Mouse (Mus musculus) E14TG2a.4 (cell line): ENCODE results near the gene Prkcb.

Experiments used
- H3K27me3 ChIP-seq: 2 replicates; pipeline ENCODE4 v1.6.1; 2014; ENCODE audit warnings: low read length, control low read depth; ENCODE audit not compliant: insufficient read depth
- H3K36me3 ChIP-seq: 2 replicates; pipeline ENCODE4 v1.6.1; 2014; ENCODE audit warnings: low read length, control low read depth; ENCODE audit not compliant: insufficient read depth
- H3K4me1 ChIP-seq: replicated peaks from 2 replicates; pipeline ENCODE4 v1.6.1; 2014; ENCODE audit warnings: low read depth, low read length, control low read depth
- H3K4me3 ChIP-seq: replicated peaks from 2 replicates; pipeline ENCODE4 v1.5.1; 2014; ENCODE audit warnings: mild to moderate bottlenecking, low read length
- H3K9me3 ChIP-seq: 2 replicates; pipeline ENCODE4 v1.6.1; 2014; ENCODE audit warnings: low read length, control low read depth
- CTCF ChIP-seq: conservative IDR thresholded peaks from 2 replicates; pipeline ENCODE4 v1.5.1; 2014; ENCODE audit warnings: low read length
- NANOG ChIP-seq: IDR thresholded peaks from 2 replicates; pipeline ENCODE4 v1.6.1; 2014; ENCODE audit warnings: borderline replicate concordance, low read length, mixed read lengths
- POU5F1 ChIP-seq: IDR thresholded peaks from 2 replicates; pipeline ENCODE4 v1.6.1; 2014; ENCODE audit warnings: low read length, borderline replicate concordance

Gene Prkcb

GRCm38 (mm10) chr7:122352566-122353277 lies 64.2 kb downstream of the Prkcb start:
- H3K4me3 ChIP-seq = no peak overlapping the region
- no peaks in the 10 kb centered on the region for H3K36me3 ChIP-seq
- no peaks in the 10 kb centered on the region for H3K9me3 ChIP-seq
- TF ChIP-seq NANOG (no peak), POU5F1 (no peak), CTCF (no peak)
- no peaks in the 10 kb centered on the region for H3K4me1 ChIP-seq
- peaks cover 5% of the 10 kb centered on the region; the same call in 1 of the 2 replicates for H3K27me3 ChIP-seq

- TF ChIP-seq NANOG = no peak
- TF ChIP-seq POU5F1 = no peak
- TF ChIP-seq CTCF = no peak
- Histone ChIP-seq H3K4me1 (no peaks in the 10 kb centered on the region), H3K9me3 (no peaks in the 10 kb centered on the region), H3K4me3 (no peak overlapping the region), H3K36me3 (no peaks in the 10 kb centered on the region), H3K27me3 (peaks cover 5% of the 10 kb centered on the region; the same call in 1 of the 2 replicates)
Observed at GRCm38 (mm10) chr7:122353329-122353728, 64.8 kb downstream of the Prkcb start.

GRCm38 (mm10) chr7:122356941-122357340 lies 68.4 kb downstream of the Prkcb start:
- no peaks in the 10 kb centered on the region for H3K4me1 ChIP-seq
- TF ChIP-seq CTCF (no peak), NANOG (no peak), POU5F1 (no peak)
- no peaks in the 10 kb centered on the region for H3K36me3 ChIP-seq

GRCm38 (mm10) chr7:122357847-122358246 lies 69.3 kb downstream of the Prkcb start:
- Histone ChIP-seq H3K27me3 (peaks cover 2% of the 10 kb centered on the region; the same call in 1 of the 2 replicates), H3K9me3 (peaks cover 8% of the 10 kb centered on the region; the same call in 1 of the 2 replicates), H3K4me1 (no peaks in the 10 kb centered on the region), H3K36me3 (no peaks in the 10 kb centered on the region), H3K4me3 (no peak overlapping the region)
- no peak for TF ChIP-seq NANOG

More at GRCm38 (mm10) chr7:122356941-122357340, 68.4 kb downstream of the Prkcb start:
- peaks cover 8% of the 10 kb centered on the region; the same call in 1 of the 2 replicates for H3K9me3 ChIP-seq
- no peak overlapping the region for H3K4me3 ChIP-seq
- peaks cover 5% of the 10 kb centered on the region; the same call in 1 of the 2 replicates for H3K27me3 ChIP-seq

- Histone ChIP-seq H3K9me3 (peaks cover 3% of the 10 kb centered on the region; the same call in 1 of the 2 replicates), H3K36me3 (no peaks in the 10 kb centered on the region), H3K27me3 (no peaks in the 10 kb centered on the region), H3K4me1 (no peaks in the 10 kb centered on the region), H3K4me3 (no peak overlapping the region)
- TF ChIP-seq POU5F1 (no peak), CTCF (no peak), NANOG (no peak)
Observed at GRCm38 (mm10) chr7:122366635-122367034, 78.1 kb downstream of the Prkcb start.

- TF ChIP-seq NANOG = no peak
- TF ChIP-seq POU5F1 = no peak
- TF ChIP-seq CTCF = no peak
- no peak overlapping the region for H3K4me3 ChIP-seq
Observed at GRCm38 (mm10) chr7:122367303-122368007, 78.9 kb downstream of the Prkcb start.

GRCm38 (mm10) chr7:122370488-122370887 lies 81.9 kb downstream of the Prkcb start:
- Histone ChIP-seq H3K4me3 (no peak overlapping the region), H3K36me3 (no peaks in the 10 kb centered on the region), H3K9me3 (no peaks in the 10 kb centered on the region), H3K4me1 (no peaks in the 10 kb centered on the region), H3K27me3 (no peaks in the 10 kb centered on the region)
- no peak for TF ChIP-seq NANOG
- no peak for TF ChIP-seq CTCF
- TF ChIP-seq POU5F1 = no peak

More at GRCm38 (mm10) chr7:122367303-122368007, 78.9 kb downstream of the Prkcb start:
- no peaks in the 10 kb centered on the region for H3K4me1 ChIP-seq
- H3K27me3 ChIP-seq = no peaks in the 10 kb centered on the region
- H3K36me3 ChIP-seq = no peaks in the 10 kb centered on the region
- H3K9me3 ChIP-seq = peaks cover 3% of the 10 kb centered on the region; the same call in 1 of the 2 replicates

- no peaks in the 10 kb centered on the region for H3K4me1 ChIP-seq
- H3K4me3 ChIP-seq = no peak overlapping the region
- no peaks in the 10 kb centered on the region for H3K9me3 ChIP-seq
- H3K27me3 ChIP-seq = no peaks in the 10 kb centered on the region
- no peaks in the 10 kb centered on the region for H3K36me3 ChIP-seq
- no peak for TF ChIP-seq CTCF
- no peak for TF ChIP-seq NANOG
- no peak for TF ChIP-seq POU5F1
Observed at GRCm38 (mm10) chr7:122371947-122372346, 83.4 kb downstream of the Prkcb start.
